In genomic region chr4:137768831-137769230, GRCm38 (mm10) we compare ENCODE assay signal across 17 mouse cellular contexts. TPM values are rescaled to one million over a fixed set of nuclear protein-coding genes. Genes with fewer than 3 reads are reported as not detected.
DNase-seq lines count a peak whose midpoint lies in the region; ATAC-seq lines count a peak whose summit lies in the region.
"Had no signal": no experiment of that assay in that cellular context is flagged by ENCODE, and none has a peak within 500 bp of the region (broad histone marks: within the 10 kb centered on the region; RNA-seq: fewer than 3 reads in every experiment).

No protein-coding gene starts in this region.

- no peaks in the 10 kb centered on the region for H3K36me3 ChIP-seq in forebrain, embryonic 10.5 days (replicated peaks)
- H3K36me3 ChIP-seq in forebrain, embryonic 15.5 days = no peaks in the 10 kb centered on the region
- H3K36me3 ChIP-seq in embryonic facial prominence, embryonic 10.5 days (replicated peaks) = no peaks in the 10 kb centered on the region
- H3K36me3 ChIP-seq: liver, embryonic 13.5 days; midbrain, embryonic 15.5 days had no signal

- no peaks in the 10 kb centered on the region for H3K27me3 ChIP-seq in forebrain, embryonic 10.5 days (ENCODE audit: poor library complexity, severe bottlenecking)
- no peaks in the 10 kb centered on the region for H3K27me3 ChIP-seq in forebrain, embryonic 15.5 days
- H3K27me3 ChIP-seq in embryonic facial prominence, embryonic 10.5 days (replicated peaks; ENCODE audit: low read depth, poor library complexity, severe bottlenecking) = 0 out of 2 replicates have a peak, but pooled peaks cover 11% of the 10 kb centered on the region
- H3K27me3 ChIP-seq: midbrain, embryonic 15.5 days; Patski had no signal

- intact Hi-C loops in heart, postnatal 36 days (cut with DNase I) = no loop called here

- no peak for ATAC-seq in forebrain, embryonic 15.5 days (replicated peaks)
- ATAC-seq: forebrain, embryonic 16.5 days; midbrain, embryonic 15.5 days; Patski had no signal

- H3K9ac ChIP-seq in forebrain, embryonic 15.5 days (replicated peaks) = no peak overlapping the region
- H3K9ac ChIP-seq: liver, embryonic 13.5 days; midbrain, embryonic 15.5 days had no signal

- peaks cover 77% of the 10 kb centered on the region for H3K4me1 ChIP-seq in forebrain, embryonic 10.5 days
- peaks cover 23% of the 10 kb centered on the region for H3K4me1 ChIP-seq in forebrain, embryonic 15.5 days
- peaks cover 76% of the 10 kb centered on the region for H3K4me1 ChIP-seq in embryonic facial prominence, embryonic 10.5 days

- DNase-seq in forebrain, embryonic 10.5 days (ENCODE audit: extremely low spot score, low spot score) = no peak
- peak; percentile 38 to 83 for DNase-seq in kidney, postnatal 25 days
- DNase-seq in kidney, adult 9 months = no peak
- DNase-seq in embryonic facial prominence, embryonic 10.5 days (ENCODE audit: low spot score) = no peak
- peak; percentile 47 to 55 for DNase-seq in heart, postnatal 36 days
- DNase-seq in thymus, adult 18-20 months = no peak
- no peak for DNase-seq in urinary bladder, adult 18-20 months (ENCODE audit: low spot score in 2 of 2)
- DNase-seq: cerebellum, adult 18-20 months; kidney, adult 18-20 months; layer of hippocampus, postnatal 36 days; liver, embryonic 13.5 days; retina, postnatal 1 day had no signal

- H3K4me3 ChIP-seq in forebrain, embryonic 10.5 days = no peak overlapping the region
- H3K4me3 ChIP-seq in forebrain, embryonic 15.5 days = no peak overlapping the region
- no peak overlapping the region for H3K4me3 ChIP-seq in embryonic facial prominence, embryonic 10.5 days
- H3K4me3 ChIP-seq: erythroblast, embryonic 14.5 days; liver, embryonic 13.5 days; midbrain, embryonic 15.5 days had no signal

- peak overlapping the region; percentile 56 for H3K27ac ChIP-seq in forebrain, embryonic 10.5 days
- H3K27ac ChIP-seq in forebrain, embryonic 15.5 days (replicated peaks) = no peak overlapping the region
- peak overlapping the region; percentile 10; the same call in 1 of the 2 replicates for H3K27ac ChIP-seq in embryonic facial prominence, embryonic 10.5 days (replicated peaks)
- H3K27ac ChIP-seq: liver, embryonic 13.5 days; midbrain, embryonic 15.5 days had no signal

- WGBS in forebrain, embryonic 10.5 days = 81% methylated on average over 6 of the region's 6 CpGs
- WGBS in forebrain, embryonic 15.5 days = 84% methylated on average over 6 of the region's 6 CpGs
- WGBS in embryonic facial prominence, embryonic 10.5 days = 80% methylated on average over 6 of the region's 6 CpGs

- no peak overlapping the region for H3K4me2 ChIP-seq in forebrain, embryonic 15.5 days (replicated peaks)
- H3K4me2 ChIP-seq: liver, embryonic 13.5 days; midbrain, embryonic 15.5 days had no signal

- H3K9me3 ChIP-seq in forebrain, embryonic 10.5 days = no peaks in the 10 kb centered on the region
- no peaks in the 10 kb centered on the region for H3K9me3 ChIP-seq in forebrain, embryonic 15.5 days
- H3K9me3 ChIP-seq in embryonic facial prominence, embryonic 10.5 days = no peaks in the 10 kb centered on the region
- H3K9me3 ChIP-seq: liver, embryonic 13.5 days; midbrain, embryonic 15.5 days had no signal

RNA-seq across cellular contexts. Expression of gene Alpl, which starts 27.4 kb away (rescaled TPM):
- 20.3 and 20.7 TPM in 2 replicates for polyA plus RNA-seq in forebrain, embryonic 10.5 days (2016; fragmentation: Nextera tagmentation; extraction: Ambion mirVana)
- polyA plus RNA-seq in forebrain, embryonic 15.5 days (2015; fragmentation: Nextera tagmentation; extraction: Ambion mirVana) = 6.5 and 8.1 TPM in 2 replicates
- 12.9 and 18.7 TPM in 2 replicates for polyA plus RNA-seq in embryonic facial prominence, embryonic 10.5 days (2016; fragmentation: Nextera tagmentation; extraction: Ambion mirVana)
- 10 to 100 TPM; 29.5 to 45.6 TPM for total RNA-seq in heart, postnatal 36 days (2021)

Comparison
In these comparisons a context has a peak if more than half of its experiments do, and no peak if none do; other contexts are left out.
1. DNase-seq: peak in kidney, postnatal 25 days (2 of 2) and heart, postnatal 36 days (2 of 2); none in forebrain, embryonic 10.5 days (single experiment), kidney, adult 9 months (single experiment), embryonic facial prominence, embryonic 10.5 days (single experiment), thymus, adult 18-20 months (0 of 2) and urinary bladder, adult 18-20 months (0 of 2).